Mouse (Mus musculus) embryonic stem cell, embryonic (primary cell): ENCODE measurements at regions not wholly inside any gene's neighbourhood (a gene's known extent, or its start where the extent isn't known, plus 50 kb on each side); places are given as distances from the start of the nearest gene placed in this dataset.

Experiments used
- CTCF ChIA-PET, 4 experiments: fragments of 300-600 bp in 2 of 4; fragments of 350-600 bp in 2 of 4; sonication (Branson Sonifier 250); formaldehyde crosslinking; loops; one replicate each; lab custom pipeline; 2022; ENCODE audit warnings: inconsistent platforms in 2 of 4; lab: Charles Lee
- POLR2A ChIA-PET, 4 experiments: fragments of 300-600 bp in 2 of 4; fragments of 350-600 bp in 2 of 4; sonication (Branson Sonifier 250); formaldehyde crosslinking; loops; one replicate each; lab custom pipeline; 2022; ENCODE audit warnings: antibody characterized with exemption in 4 of 4, inconsistent platforms in 1 of 4; lab: Charles Lee

DNA sequence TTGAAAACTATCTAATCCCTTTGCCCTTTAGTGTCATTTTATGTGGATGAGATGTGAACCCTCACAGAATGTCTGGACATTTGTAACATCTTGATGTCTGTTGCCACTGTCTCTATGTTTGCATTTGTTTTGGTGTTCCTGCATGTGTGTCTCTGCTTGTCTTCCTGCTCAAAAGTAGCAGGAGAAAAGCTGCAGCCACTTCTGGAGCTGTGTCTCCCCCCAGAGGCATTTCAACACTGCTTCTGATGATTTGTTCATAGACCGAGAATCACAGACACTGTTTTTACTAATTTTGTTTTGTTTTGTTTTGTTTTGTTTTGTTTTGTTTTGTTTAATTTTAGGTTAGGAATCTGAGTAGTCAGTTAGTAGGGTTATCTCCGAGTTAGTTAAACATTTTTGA is 883.8 kb downstream of the Gbe1 start:
- CTCF ChIA-PET: no interaction called here
- POLR2A ChIA-PET: no interaction called here

DNA sequence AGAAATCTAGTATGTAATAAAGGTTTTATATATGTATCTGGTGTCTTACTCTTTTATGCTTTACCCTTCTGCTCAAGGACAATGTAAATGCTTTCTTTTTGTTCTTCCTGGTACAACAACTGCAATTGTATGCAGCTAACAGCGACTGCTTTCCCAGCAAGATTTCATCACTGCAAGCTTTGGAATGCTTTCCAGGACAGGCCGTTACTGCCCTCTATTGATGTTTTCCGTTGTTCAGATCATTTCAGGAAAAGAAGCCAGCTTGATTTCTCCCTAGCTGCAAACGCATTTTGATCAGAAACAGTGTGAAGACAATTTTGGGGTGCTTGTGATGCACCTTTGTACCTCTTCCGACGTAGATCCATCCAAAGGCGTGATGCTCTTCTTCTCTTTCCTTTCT is 895.1 kb downstream of the Gbe1 start:
- POLR2A ChIA-PET: no interaction called here

GRCm38 (mm10) chr16:71224469-71224868 is 910.7 kb downstream of the Gbe1 start:
- POLR2A ChIA-PET: no interaction called here
- CTCF ChIA-PET: no interaction called here

More for the DNA sequence above, 895.1 kb downstream of the Gbe1 start:
- CTCF ChIA-PET: no interaction called here

- ChIA-PET CTCF (no interaction called here), POLR2A (no interaction called here)
Observed at GRCm38 (mm10) chr16:71230104-71230653, 916.4 kb downstream of the Gbe1 start.

DNA sequence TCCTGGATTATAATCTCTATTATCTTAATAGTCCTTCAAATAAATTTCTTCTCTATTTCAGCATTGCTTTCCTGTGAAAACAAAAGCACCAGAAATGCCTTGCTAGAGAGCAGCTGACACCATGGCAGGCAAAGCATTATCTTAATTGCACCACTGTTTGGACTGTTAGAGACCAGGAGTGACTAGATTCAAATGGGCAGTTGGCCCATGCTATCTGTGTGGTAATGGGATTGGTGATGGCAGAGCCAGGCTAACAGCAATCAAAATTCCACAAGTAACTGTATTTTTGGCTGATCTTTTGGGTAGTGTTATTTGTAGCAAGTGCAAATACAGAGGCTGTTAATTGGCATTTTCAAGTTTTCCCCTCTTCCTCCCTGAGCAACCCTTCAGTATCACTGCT is 929.3 kb downstream of the Gbe1 start:
- CTCF ChIA-PET: no interaction called here
- POLR2A ChIA-PET: no interaction called here

DNA sequence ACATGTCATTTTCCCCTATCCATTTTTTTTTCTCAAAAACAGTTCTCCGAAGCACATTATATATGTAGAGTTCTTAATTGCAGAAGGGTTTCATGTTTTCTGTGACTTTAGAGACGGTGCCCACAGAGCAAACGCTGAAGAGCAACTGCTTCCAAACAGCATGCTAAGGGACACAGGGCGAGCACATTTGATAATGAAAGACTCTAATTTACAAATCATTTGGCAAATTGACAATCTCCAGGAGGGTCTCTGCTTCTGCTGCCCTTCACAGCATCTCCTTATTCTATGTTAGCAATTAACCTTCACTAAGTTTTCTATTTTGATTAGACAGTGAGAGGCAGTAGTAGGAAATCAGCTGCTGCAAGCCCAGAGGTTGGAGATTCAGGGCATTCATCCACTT is 929.7 kb downstream of the Gbe1 start:
- ChIA-PET POLR2A (no interaction called here), CTCF (no interaction called here)

DNA sequence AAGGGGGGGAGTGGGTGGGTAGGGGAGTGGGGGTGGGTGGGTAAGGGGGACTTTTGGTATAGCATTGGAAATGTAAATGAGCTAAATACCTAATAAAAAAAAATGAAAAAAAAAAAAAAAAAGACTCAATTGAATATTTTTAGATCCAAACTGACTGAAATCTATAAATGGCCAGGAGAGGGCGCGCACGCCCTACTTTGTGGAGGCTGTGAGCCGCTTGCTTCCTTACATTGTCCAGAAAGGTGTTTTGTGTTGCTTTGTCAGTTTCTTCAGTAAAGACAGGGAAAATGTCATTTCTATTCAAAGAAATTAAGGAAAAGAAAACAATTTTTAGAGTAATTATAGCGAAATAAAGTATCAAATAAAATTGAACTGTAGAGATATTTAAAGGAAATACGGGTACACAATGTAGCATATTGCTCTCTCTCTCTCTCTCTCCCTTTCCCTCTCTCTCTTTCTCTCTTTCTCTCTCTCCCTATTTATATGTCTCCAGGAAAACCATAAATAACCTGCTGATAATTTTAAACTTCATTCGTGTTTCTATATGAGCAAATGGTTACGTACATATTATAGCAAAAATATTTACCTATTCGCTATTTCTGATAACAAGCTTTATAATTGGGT is 933.9 kb downstream of the Gbe1 start:
- CTCF ChIA-PET: interaction anchor here in 2 of 4 experiments (0.6 to 0.7 kb wide), 9 partner anchors 106 to 1721 kb away, joined by 3 to 18 read pairs (median 3); no protein-coding TSS in a partner anchor
- POLR2A ChIA-PET: no interaction called here

DNA sequence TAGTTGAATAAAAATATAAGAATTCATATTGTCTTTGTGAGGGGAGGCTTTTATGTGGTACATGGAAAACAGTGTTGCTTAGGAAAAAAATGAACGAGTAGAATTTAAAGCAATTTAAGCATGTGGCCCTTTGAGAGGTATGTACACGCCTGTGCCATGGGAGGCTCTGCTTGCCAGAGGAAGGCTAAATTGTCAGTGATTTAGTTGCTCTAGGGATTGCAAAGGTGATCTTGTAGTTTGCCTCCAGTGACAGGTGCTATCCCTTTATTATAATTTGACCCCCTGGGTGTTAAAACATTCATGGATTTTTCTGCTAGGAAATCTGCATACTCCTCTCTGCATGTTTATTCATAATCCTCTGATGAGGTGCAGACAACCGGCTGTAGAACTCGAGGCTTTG is 942.0 kb downstream of the Gbe1 start:
- ChIA-PET CTCF (no interaction called here), POLR2A (no interaction called here)

- ChIA-PET CTCF (no interaction called here), POLR2A (no interaction called here)
Observed at GRCm38 (mm10) chr16:71256175-71256574, 942.4 kb downstream of the Gbe1 start.

GRCm38 (mm10) chr16:71267191-71267590 is 953.4 kb downstream of the Gbe1 start:
- ChIA-PET CTCF (no interaction called here), POLR2A (no interaction called here)
